Mouse (Mus musculus) lung, embryonic 16.5 days (tissue): Measurements from ENCODE around the gene Dnase2b. TPM values are rescaled to one million over a fixed set of nuclear protein-coding genes. Genes with fewer than 3 reads are reported as not detected.

Experiments
- ATAC-seq: fragments of 200-750 bp; cut with Nextera tagmentation; 2 replicates; pipeline ENCODE4 v1.8.0; 2017; ENCODE audit warnings: low read depth, mild to moderate bottlenecking, moderate library complexity
- H3K27ac ChIP-seq: fragments of 300-500 bp; sonication (generic); 2 replicates; pipeline ENCODE4 v1.5.1; 2014; ENCODE audit warnings: mild to moderate bottlenecking, control low read depth, low read length
- H3K27me3 ChIP-seq: fragments of 300-500 bp; sonication (generic); 2 replicates; pipeline ENCODE4 v1.6.1; 2014; ENCODE audit warnings: low read depth, low read length, mixed read lengths; ENCODE audit not compliant: control insufficient read depth, insufficient read depth
- H3K36me3 ChIP-seq: fragments of 300-500 bp; sonication (generic); 2 replicates; pipeline ENCODE4 v1.6.1; 2014; ENCODE audit warnings: low read length; ENCODE audit not compliant: control insufficient read depth, insufficient read depth
- H3K4me1 ChIP-seq: fragments of 300-500 bp; sonication (generic); replicated peaks from 2 replicates; pipeline ENCODE4 v1.6.1; 2014; ENCODE audit warnings: low read length, mixed read lengths; ENCODE audit not compliant: control insufficient read depth, insufficient read depth
- H3K4me2 ChIP-seq: fragments of 300-500 bp; sonication (generic); 2 replicates; pipeline ENCODE4 v1.6.1; 2014; ENCODE audit warnings: low read depth, low read length, control low read depth
- H3K4me3 ChIP-seq: fragments of 300-500 bp; sonication (generic); 2 replicates; pipeline ENCODE4 v1.5.1; 2014; ENCODE audit warnings: mild to moderate bottlenecking, low read length, control low read depth
- H3K9ac ChIP-seq: fragments of 300-500 bp; sonication (generic); 2 replicates; pipeline ENCODE4 v1.6.1; 2014; ENCODE audit warnings: low read length, control low read depth
- H3K9me3 ChIP-seq: fragments of 300-500 bp; sonication (generic); 2 replicates; pipeline ENCODE4 v1.6.1; 2016; ENCODE audit warnings: low read length; ENCODE audit not compliant: control insufficient read depth
- WGBS: fragments of 180-500 bp; shearing (Covaris S2); extraction: QIAGEN DNeasy Blood & Tissue Kit; methylation state at CpG from one replicate; pipeline ENCODE4 v1.1.7; 2014; 5-methylcytosine and 5-hydroxymethylcytosine counted together
- polyA plus RNA-seq: library from polyadenylated mRNA; unstranded; fragments of >200 nt; fragmentation: Nextera tagmentation; extraction: Ambion mirVana; gene quantifications from 2 replicates; pipeline ENCODE4 v1.2.1, GENCODE M21; 2015

Gene Dnase2b
- polyA plus RNA-seq, 1 experiment from 2014 or later = not detected

DNA sequence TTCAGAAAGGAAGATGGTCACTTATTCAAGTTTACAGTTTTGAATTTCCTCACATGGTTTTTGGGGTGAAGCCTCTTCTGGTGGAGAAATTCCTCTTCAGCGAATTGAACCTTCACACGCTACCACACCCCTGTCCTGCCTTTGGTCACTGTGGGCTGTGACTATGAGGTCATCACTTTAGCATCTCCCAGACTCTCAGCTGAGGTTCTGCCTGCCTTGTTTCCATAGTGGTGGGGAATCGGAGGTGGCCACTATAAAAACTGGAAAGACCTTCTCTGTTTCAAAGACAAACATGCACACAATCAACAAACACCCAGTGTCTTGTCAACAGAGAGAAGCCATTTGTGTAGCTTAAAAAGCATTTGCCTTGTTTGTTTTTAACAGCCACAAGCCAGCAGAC, 35.8 kb upstream of the Dnase2b start, which contains the start of gene 4930503B20Rik:
4930503B20Rik (minus strand) TSS at position 101 of the 400 bp plus-strand sequence.
- Histone ChIP-seq H3K27ac (no peak within 1 kb of the TSS), H3K9me3 (no peaks in the 10 kb centered on the region), H3K27me3 (no peaks in the 10 kb centered on the region), H3K4me1 (peaks cover 5% of the 10 kb centered on the region; the same call in 1 of the 2 replicates), H3K4me2 (no peak within 1 kb of the TSS), H3K4me3 (no peak within 1 kb of the TSS), H3K36me3 (no peaks in the 10 kb centered on the region), H3K9ac (no peak within 1 kb of the TSS)
- 73% methylated on average over 3 of the region's 3 CpGs for WGBS
- no peak for ATAC-seq

DNA sequence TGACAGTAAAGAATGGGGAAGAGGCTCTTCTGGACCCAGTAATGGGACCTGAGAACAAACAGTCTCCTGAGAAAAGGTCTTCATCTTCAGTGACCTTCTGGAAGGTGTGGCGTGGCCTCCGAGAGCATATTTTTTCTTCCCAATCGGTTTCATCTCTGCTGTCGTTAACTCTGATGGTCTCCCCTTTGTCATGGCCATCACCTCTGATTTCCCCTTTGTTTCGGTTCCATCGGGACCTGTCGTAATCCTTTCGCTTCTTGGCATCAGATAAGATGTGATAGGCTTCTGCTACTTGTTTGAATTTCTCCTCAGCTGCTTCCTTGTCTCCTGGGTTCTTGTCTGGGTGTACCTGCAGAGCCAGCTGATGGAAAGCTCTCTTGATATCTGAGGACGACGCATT, 35.3 kb upstream of the Dnase2b start:
- Histone ChIP-seq H3K9me3 (no peaks in the 10 kb centered on the region), H3K27me3 (no peaks in the 10 kb centered on the region), H3K36me3 (no peaks in the 10 kb centered on the region), H3K4me1 (peaks cover 5% of the 10 kb centered on the region; the same call in 1 of the 2 replicates), H3K9ac (no peak overlapping the region), H3K4me3 (no peak overlapping the region), H3K27ac (no peak overlapping the region), H3K4me2 (no peak overlapping the region)
- 84% methylated on average over 10 of the region's 10 CpGs for WGBS
- no peak for ATAC-seq

DNA sequence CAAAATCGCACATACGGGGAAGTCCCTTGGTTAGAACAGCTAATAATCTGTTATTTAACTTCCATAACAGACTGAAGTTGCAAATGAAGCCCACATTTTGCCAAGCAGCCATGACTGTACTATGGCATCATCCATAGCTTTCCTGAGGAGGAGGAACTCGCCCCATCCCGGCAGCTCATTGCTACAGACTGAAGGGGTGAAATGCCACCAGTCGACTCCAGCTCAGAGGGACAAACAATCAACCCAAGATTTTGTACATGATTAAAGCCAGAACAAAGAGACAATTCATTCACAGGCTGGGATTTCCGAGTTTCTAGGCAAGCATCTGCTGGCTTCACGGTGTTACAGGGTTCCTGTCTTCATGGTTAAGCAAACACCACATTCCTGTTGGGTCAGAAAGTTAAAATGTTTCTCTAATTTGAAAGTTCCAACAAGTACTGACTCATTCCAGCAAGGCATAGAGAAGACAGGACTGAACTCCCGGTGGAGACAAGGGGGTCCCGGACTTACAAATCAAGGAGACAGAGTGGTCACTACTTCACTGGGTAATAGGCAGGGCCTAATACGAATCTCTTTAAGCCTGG, 34.0 kb upstream of the Dnase2b start:
- Histone ChIP-seq H3K27ac (no peak overlapping the region), H3K4me3 (no peak overlapping the region), H3K36me3 (no peaks in the 10 kb centered on the region), H3K27me3 (no peaks in the 10 kb centered on the region), H3K4me2 (no peak overlapping the region), H3K9ac (no peak overlapping the region), H3K4me1 (peaks cover 5% of the 10 kb centered on the region; the same call in 1 of the 2 replicates), H3K9me3 (no peaks in the 10 kb centered on the region)
- no peak for ATAC-seq
- WGBS = 59% methylated on average over 10 of the region's 10 CpGs

DNA sequence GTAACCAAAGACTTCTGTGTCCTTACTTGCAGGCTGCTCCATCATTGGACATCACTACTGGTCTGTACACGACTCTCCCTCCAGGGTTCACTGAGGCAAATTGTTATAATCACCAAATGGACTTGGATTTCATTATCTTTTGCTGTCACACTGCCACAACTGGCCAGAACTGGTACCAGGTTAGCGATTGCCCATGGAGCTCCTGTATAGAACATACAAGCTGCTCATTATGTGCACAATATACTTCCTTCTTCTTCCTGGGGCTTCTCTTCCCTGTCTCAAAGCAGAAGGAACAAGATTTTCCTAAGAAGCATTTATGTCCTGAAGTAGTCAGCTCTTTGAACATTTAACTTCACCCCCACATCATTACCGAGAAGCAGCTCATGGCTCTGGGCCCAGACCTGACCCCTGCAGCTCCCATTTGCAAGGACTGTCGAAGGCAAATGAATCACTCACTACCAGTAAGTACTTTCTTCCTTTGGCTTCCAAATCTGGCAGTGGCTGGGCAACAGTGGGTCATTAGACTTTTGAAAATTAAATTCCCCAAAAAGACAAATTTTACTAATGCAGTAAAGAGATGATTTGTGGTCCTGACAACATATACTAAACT, 26.5 kb upstream of the Dnase2b start:
- no peaks in the 10 kb centered on the region for H3K4me1 ChIP-seq
- WGBS = 40% methylated on average over 4 of the region's 4 CpGs
- no peak overlapping the region for H3K4me2 ChIP-seq
- no peaks in the 10 kb centered on the region for H3K9me3 ChIP-seq
- H3K27ac ChIP-seq = no peak overlapping the region
- no peak overlapping the region for H3K4me3 ChIP-seq
- peak; percentile 70 for ATAC-seq
- H3K36me3 ChIP-seq = no peaks in the 10 kb centered on the region
- no peak overlapping the region for H3K9ac ChIP-seq
- no peaks in the 10 kb centered on the region for H3K27me3 ChIP-seq

DNA sequence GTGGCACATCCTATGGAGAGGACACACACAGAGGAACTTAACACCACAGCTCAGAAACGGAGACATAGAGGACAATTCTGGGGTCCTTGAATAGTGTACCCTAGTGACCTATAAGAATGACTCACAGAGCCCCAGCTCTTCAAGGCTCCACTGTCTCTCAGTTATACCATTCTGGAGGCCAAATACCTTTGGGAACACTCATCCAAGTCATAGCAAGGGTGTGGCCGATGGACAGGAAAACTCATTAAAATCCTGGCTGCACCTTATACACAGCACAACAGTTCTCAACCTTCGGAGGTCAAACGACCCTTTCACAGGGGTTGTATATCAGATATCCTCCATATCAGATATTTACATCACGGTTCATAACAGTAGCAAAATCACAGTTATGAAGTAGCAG, 17.1 kb upstream of the Dnase2b start:
- H3K4me1 ChIP-seq = no peaks in the 10 kb centered on the region
- no peak overlapping the region for H3K4me3 ChIP-seq
- WGBS = 79% methylated on average over 5 of the region's 5 CpGs
- H3K9ac ChIP-seq = no peak overlapping the region
- no peak for ATAC-seq
- no peaks in the 10 kb centered on the region for H3K36me3 ChIP-seq
- H3K27ac ChIP-seq = no peak overlapping the region
- no peaks in the 10 kb centered on the region for H3K9me3 ChIP-seq
- no peaks in the 10 kb centered on the region for H3K27me3 ChIP-seq
- no peak overlapping the region for H3K4me2 ChIP-seq

DNA sequence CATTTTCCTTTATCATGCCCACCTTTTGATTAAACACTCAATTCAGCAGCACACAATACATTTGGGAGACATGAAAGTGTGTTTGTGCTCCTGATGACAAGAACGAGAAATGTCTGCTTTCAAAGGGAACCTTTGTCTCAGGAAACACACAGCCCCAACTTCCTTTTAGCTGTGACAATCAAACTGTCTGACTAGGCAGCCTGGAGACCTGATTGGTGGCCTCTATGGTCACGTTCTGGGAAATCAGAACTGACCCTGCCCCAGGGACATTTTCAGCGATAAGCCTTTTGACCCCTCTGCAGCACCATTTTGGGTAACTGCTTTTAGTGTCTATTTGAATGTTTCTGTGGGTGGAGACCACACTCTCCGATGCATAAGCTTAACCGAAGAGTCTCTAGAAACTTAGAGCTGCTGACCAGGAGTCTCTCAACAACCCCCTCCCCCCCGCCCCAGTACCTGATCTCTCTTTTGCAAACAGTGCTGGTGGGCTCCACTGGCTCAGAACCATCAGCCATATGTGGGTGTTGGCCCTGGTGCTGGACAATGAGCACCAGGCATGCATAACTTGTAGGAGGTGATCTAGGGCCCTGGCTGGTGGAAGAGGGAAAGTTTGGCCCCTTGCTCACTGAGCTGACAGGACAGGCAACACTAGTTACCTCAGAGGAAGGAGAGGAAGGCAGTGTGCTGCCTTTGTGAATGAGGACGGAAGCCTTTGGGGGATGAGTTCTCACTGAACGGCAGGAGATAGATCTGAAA, 13.0 kb upstream of the Dnase2b start:
- no peak overlapping the region for H3K4me3 ChIP-seq
- H3K36me3 ChIP-seq = no peaks in the 10 kb centered on the region
- ATAC-seq = no peak
- no peak overlapping the region for H3K9ac ChIP-seq
- H3K27me3 ChIP-seq = no peaks in the 10 kb centered on the region
- H3K27ac ChIP-seq = no peak overlapping the region
- H3K4me2 ChIP-seq = no peak overlapping the region
- 54% methylated on average over 8 of the region's 8 CpGs for WGBS
- no peaks in the 10 kb centered on the region for H3K9me3 ChIP-seq
- H3K4me1 ChIP-seq = no peaks in the 10 kb centered on the region

DNA sequence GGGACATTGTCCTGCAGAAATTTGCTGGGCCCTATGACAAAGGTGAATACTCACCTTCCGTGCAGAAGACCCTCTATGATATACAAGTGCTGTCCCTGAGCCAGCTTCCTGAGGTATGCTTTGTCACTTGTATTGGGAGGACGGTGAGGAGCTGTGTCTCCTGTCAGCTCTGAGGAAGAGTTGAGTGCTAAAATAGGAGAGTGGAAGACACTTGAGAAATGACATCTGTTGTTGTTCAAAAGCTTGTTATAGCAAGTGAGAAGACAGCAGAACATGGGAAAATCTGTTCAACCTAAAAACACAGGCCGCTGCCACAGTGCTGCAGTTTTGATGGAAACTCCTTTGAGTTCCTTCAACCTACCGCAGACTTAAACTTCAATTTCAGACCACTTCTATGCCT, 10.4 kb upstream of the Dnase2b start:
- no peak overlapping the region for H3K27ac ChIP-seq
- H3K36me3 ChIP-seq = no peaks in the 10 kb centered on the region
- no peaks in the 10 kb centered on the region for H3K9me3 ChIP-seq
- no peak overlapping the region for H3K4me2 ChIP-seq
- no peak overlapping the region for H3K9ac ChIP-seq
- no peak for ATAC-seq
- H3K4me1 ChIP-seq = no peaks in the 10 kb centered on the region
- no peaks in the 10 kb centered on the region for H3K27me3 ChIP-seq
- 75% methylated on average over 4 of the region's 4 CpGs for WGBS
- H3K4me3 ChIP-seq = no peak overlapping the region

DNA sequence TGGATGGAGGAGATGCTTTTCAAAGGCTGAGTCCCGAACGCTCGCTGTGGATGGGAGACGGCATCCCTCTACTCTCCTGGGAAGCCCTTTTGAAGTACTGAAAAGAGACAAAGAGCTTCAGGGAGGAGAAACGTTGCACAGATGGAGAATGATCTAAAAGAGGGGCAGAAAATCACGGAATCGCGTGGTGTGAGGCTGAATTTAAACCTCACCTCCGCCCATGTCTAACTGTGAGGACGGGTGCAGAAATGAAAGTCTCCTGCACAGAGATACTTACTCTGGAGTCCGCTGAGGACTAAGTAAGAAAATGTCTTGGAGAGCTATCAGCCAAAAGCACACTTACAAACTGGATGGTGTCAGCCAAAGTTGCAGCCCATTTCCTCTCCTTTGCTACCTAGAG, 6.6 kb upstream of the Dnase2b start:
- H3K4me3 ChIP-seq = no peak overlapping the region
- H3K36me3 ChIP-seq = no peaks in the 10 kb centered on the region
- no peak overlapping the region for H3K4me2 ChIP-seq
- no peak for ATAC-seq
- no peaks in the 10 kb centered on the region for H3K4me1 ChIP-seq
- no peak overlapping the region for H3K9ac ChIP-seq
- no peak overlapping the region for H3K27ac ChIP-seq
- H3K9me3 ChIP-seq = no peaks in the 10 kb centered on the region
- WGBS = 84% methylated on average over 11 of the region's 11 CpGs
- no peaks in the 10 kb centered on the region for H3K27me3 ChIP-seq

DNA sequence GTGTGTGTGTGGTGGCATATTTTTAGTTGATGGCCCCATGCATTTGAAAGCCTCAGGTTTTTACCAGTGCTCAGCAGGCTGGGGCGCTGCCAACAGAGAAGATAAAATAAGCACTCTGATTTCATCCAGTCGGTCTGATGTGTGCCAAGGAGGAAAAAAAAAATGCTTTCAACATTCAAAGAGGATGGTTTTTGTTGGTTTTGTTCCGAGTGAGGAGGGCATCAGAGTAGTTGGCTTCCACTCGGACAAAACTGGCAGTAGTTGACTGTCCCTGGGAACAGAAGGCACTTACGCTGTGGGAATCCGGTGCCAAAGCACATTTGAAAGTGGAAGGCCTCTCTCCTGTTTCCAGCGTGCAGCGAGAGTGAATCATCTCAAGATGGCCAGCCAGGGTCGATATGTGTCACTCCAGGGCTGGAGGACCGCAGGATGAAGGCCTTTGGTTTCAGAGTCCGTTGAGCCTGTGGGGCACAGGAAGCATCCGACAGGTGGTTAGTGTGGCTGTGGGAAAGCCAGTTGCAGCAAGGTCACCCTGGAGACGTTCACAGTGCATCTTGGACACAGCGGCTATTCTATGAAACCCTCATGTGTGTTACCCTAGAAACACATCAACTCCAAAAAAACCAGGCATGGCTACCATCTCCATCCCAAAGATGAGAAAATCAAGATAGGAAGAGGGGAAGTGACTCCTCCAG, 5.3 kb upstream of the Dnase2b start:
- H3K27ac ChIP-seq = no peak overlapping the region
- 71% methylated on average over 14 of the region's 14 CpGs for WGBS
- no peak for ATAC-seq

More for the DNA sequence above, 5.3 kb upstream of the Dnase2b start:
- Histone ChIP-seq H3K36me3 (no peaks in the 10 kb centered on the region), H3K4me3 (no peak overlapping the region), H3K9me3 (no peaks in the 10 kb centered on the region), H3K4me1 (no peaks in the 10 kb centered on the region), H3K27me3 (no peaks in the 10 kb centered on the region), H3K4me2 (no peak overlapping the region), H3K9ac (no peak overlapping the region)
